Mouse (Mus musculus) 3T3-L1 (cell line): ENCODE results near the gene Cecr2.
"Not testable (repeated sequence)": the region's sequence is repeated elsewhere in the genome, so short reads cannot be mapped to it uniquely, and the experiment has no call there.

Experiments used
- DNase-seq: peaks from one replicate; pipeline ENCODE4 v3.0.0-alpha.2; 2015; ENCODE audit warnings: low read depth, low spot score

Cecr2 gene

GRCm38 (mm10) chr6:120772025-120772424 lies 105.9 kb downstream of the Cecr2 start:
- peak; percentile 75 for DNase-seq

- no peak for DNase-seq
Measured at GRCm38 (mm10) chr6:120773149-120773628, 107.0 kb downstream of the Cecr2 start, which contains the start of gene Slc25a18. TSS of gene Slc25a18 (plus strand) at chr6:120773578.

- no peak for DNase-seq
Measured at GRCm38 (mm10) chr6:120773763-120774162, 107.6 kb downstream of the Cecr2 start.

GRCm38 (mm10) chr6:120776286-120776685 lies 110.1 kb downstream of the Cecr2 start:
- no peak for DNase-seq

- no peak for DNase-seq
Measured at GRCm38 (mm10) chr6:120777533-120777932, 111.4 kb downstream of the Cecr2 start.

- DNase-seq: no peak
Measured at GRCm38 (mm10) chr6:120778226-120778625, 112.1 kb downstream of the Cecr2 start.

GRCm38 (mm10) chr6:120782948-120783347 lies 116.8 kb downstream of the Cecr2 start:
- no peak for DNase-seq

- no peak for DNase-seq
Measured at GRCm38 (mm10) chr6:120784351-120784750, 118.2 kb downstream of the Cecr2 start.

- no peak for DNase-seq
Measured at GRCm38 (mm10) chr6:120788068-120788607, 122.0 kb downstream of the Cecr2 start.

- DNase-seq: peak; percentile 77
Measured at GRCm38 (mm10) chr6:120788904-120789303, 122.7 kb downstream of the Cecr2 start.

- DNase-seq: no peak
Measured at GRCm38 (mm10) chr6:120790153-120790552, 124.0 kb downstream of the Cecr2 start.

GRCm38 (mm10) chr6:120790717-120791116 lies 124.5 kb downstream of the Cecr2 start:
- no peak for DNase-seq

GRCm38 (mm10) chr6:120792947-120793346 lies 126.8 kb downstream of the Cecr2 start:
- peak; percentile 34 for DNase-seq

- no peak for DNase-seq
Measured at GRCm38 (mm10) chr6:120795422-120796086, 129.4 kb downstream of the Cecr2 start.

GRCm38 (mm10) chr6:120796111-120796510 lies 129.9 kb downstream of the Cecr2 start:
- DNase-seq: no peak

GRCm38 (mm10) chr6:120798019-120798418 lies 131.8 kb downstream of the Cecr2 start:
- DNase-seq: peak; percentile 53

- no peak for DNase-seq
Measured at GRCm38 (mm10) chr6:120798905-120799304, 132.7 kb downstream of the Cecr2 start.

- DNase-seq: peak; percentile 38
Measured at GRCm38 (mm10) chr6:120799581-120800041, 133.4 kb downstream of the Cecr2 start.

GRCm38 (mm10) chr6:120806999-120807737 lies 141.0 kb downstream of the Cecr2 start:
- DNase-seq: no peak

GRCm38 (mm10) chr6:120807738-120808081 lies 141.5 kb downstream of the Cecr2 start:
- no peak for DNase-seq

- not testable (repeated sequence) for DNase-seq
Measured at GRCm38 (mm10) chr6:120811999-120812398, 145.8 kb downstream of the Cecr2 start.

GRCm38 (mm10) chr6:120819294-120819693 lies 153.1 kb downstream of the Cecr2 start:
- DNase-seq: no peak
